Mouse (Mus musculus) bone marrow, adult 2 months (tissue): Measurements from ENCODE around the gene Kcnh4.

Experiments used
- CTCF ChIP-seq: fragments of 200-500 bp; IDR thresholded peaks from 2 replicates; pipeline ENCODE4 v1.5.1; 2011; ENCODE audit warnings: low read length, control low read depth; ENCODE audit not compliant: control insufficient read depth, insufficient read depth
- POLR2A ChIP-seq: fragments of 200-500 bp; IDR thresholded peaks from 2 replicates; pipeline ENCODE4 v1.6.1; 2011; ENCODE audit warnings: low read depth, mild to moderate bottlenecking, control low read depth, low read length, borderline replicate concordance; ENCODE audit not compliant: control insufficient read depth

- no peak for TF ChIP-seq CTCF
- no peak for TF ChIP-seq POLR2A
Measured at GRCm38 (mm10) chr11:100701301-100701700, 58.4 kb downstream of the Kcnh4 start.
